Mouse (Mus musculus) heart, adult 11 months (tissue): ENCODE measurements at regions not wholly inside any gene's neighbourhood (a gene's known extent, or its start where the extent isn't known, plus 50 kb on each side); places are given as distances from the start of the nearest gene placed in this dataset.

ENCODE experiments used
- DNase-seq: peaks from one replicate; pipeline ENCODE4 v3.0.0; 2022

GRCm38 (mm10) chr11:27833736-27834135, 505.9 kb downstream of the Gm6685 start:
- DNase-seq: no peak

- no peak for DNase-seq
Observed at GRCm38 (mm10) chr11:27799826-27800620, 539.6 kb downstream of the Gm6685 start.

- DNase-seq: no peak
Observed at GRCm38 (mm10) chr11:27753913-27754218, 585.8 kb downstream of the Gm6685 start.

GRCm38 (mm10) chr11:27753212-27753912, 586.3 kb downstream of the Gm6685 start:
- DNase-seq: peak; percentile 79

- no peak for DNase-seq
Observed at GRCm38 (mm10) chr11:27726109-27726508, 613.6 kb downstream of the Gm6685 start.

GRCm38 (mm10) chr11:27721346-27721745, 618.3 kb downstream of the Gm6685 start:
- no peak for DNase-seq

GRCm38 (mm10) chr11:27672436-27672835, 667.2 kb downstream of the Gm6685 start:
- no peak for DNase-seq
